Mouse (Mus musculus) lung, adult 18-20 months (tissue): ENCODE measurements around the gene Smarca5.

Source experiments
- DNase-seq, 2 experiments: peaks; one replicate each; pipeline ENCODE4 v3.0.0; 2022; ENCODE audit warnings: mixed read lengths in 2 of 2

Gene Smarca5

DNA sequence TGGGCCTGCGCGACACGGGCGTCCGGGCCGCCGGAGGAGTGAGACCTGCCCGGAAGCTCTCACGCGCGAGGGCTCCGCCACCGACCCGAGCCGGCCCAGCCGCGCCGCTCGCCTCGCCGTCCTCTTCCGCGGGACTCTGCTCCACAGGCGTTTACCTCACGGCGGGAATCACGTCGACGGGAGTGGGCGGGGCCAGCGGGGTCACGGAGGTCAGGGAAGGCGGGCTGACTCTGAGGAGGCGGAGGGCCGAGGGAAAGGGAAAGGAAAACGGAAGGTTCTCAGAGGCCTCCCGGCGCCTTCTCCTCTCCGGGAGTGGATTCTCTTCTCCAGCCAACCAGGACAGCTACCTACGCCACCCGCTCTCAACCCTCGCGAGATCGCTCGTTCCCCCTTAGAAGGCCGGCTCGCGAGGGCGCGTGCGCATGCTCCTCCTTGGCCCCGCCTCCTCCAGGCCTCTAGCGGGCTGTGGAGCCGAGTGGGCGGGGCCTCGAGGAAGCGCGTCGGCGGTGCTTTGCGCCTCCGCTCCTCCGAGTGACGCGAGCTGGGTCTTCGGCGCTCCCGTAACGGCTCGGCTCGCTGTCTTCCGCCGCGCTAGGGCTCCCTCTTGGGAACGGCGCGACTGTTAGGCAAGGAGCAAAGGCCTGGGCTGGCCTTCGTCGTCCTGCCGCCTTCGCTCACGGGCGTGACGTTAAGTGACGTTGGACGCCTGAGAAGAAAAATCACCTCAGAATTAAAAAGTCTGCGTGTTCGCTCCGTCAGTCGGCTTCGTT is at the start of gene Smarca5:
TSS of gene Smarca5 (minus strand) at position 343 of the 770 bp plus-strand sequence.
- peak; percentile 96 for DNase-seq

DNA sequence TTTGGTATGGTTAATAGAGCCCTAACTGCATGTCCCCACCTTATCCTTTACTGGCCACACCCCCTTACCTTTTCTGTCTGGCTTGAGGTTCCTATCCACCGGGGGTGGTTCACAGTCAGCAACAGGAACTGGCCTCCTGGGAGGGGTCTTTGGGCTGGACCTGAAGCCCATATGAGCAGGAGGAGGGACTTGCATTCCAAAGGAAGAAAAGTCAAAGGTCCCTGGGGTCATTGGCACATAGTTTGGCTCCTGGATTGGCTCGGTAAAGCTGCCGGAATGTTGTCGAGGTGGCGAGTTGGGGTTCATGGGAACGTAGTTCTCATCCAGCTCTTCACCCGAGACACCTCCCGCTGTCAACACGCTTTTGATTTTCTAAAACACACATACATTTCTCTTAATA is 45.3 kb upstream of the Smarca5 start:
- DNase-seq: no peak

DNA sequence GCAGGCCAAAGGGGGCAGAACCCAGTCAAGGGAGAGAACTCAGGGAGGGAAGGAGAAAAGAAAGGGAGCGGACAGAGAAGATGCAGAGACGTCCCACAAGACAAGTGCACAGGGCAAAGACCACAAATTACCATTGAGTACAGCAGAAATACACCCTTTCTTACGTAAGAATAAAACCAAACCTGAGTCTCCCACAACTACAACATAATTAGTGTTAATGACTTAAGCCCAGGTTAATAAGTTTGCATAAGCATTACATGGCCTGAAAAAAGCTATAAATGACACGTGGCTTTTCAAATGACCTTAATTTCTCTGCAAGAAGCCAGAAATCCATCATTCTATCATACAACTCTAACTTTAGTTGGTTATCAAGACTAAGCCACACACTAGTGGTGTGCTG is 44.0 kb upstream of the Smarca5 start:
- DNase-seq: no peak

DNA sequence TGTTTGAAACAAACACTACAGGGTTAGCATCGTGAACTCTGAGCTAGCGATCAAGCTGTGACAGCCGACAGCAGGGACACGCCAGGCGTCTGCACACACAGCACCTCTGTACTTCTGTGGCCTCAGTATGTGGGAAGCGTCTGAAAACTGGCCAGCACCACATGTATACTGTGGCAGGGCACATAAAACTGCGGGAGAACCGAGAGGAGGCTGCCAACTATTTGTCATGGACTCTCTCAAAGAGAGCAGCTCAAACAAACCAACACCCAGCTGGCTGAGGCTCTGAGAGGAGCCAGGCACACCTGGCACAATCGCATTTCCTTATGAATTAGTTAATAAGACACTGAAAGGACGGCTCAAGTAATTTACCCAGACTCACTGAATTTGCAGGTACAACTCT is 42.0 kb upstream of the Smarca5 start:
- DNase-seq: peak; percentile 59 to 72

DNA sequence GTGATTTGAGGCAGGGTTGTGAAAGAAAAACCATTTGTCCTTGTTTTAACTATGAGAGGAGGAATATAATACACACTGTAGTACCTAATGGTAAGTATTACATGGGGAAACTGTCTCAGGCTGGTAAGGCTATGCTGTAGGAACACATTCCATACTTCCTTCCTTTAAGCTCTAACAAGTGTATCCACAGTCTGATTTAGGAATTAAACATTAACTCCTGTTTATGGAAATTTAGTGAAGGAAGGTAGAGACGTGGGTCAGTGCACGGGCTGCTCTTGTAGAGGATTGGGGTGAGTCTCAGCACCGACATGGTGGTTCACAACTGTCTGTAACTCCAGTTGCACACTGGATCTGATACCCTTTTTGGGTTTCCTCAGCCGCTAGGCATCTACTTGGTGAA is 41.0 kb upstream of the Smarca5 start:
- DNase-seq: no peak

DNA sequence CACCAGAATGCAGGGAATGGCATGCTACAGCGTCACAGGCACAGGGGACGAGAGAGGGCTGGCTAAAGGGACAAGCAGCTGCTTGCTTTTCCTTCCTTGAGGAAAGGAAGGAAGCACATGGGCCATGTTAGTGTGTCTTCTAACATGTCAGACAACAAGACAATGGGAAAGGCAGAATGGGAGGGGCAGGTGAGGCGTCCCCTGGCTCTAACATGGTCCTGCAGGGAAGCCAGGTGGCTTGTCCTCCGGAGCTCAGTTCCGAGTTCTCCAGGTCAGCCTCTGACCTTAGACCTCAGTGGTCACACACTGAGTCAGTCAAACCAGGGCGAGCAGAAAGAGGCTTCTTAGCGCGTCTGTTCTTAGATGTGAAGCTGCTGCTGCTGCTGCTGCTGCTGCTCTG is 37.1 kb upstream of the Smarca5 start:
- DNase-seq: no peak

DNA sequence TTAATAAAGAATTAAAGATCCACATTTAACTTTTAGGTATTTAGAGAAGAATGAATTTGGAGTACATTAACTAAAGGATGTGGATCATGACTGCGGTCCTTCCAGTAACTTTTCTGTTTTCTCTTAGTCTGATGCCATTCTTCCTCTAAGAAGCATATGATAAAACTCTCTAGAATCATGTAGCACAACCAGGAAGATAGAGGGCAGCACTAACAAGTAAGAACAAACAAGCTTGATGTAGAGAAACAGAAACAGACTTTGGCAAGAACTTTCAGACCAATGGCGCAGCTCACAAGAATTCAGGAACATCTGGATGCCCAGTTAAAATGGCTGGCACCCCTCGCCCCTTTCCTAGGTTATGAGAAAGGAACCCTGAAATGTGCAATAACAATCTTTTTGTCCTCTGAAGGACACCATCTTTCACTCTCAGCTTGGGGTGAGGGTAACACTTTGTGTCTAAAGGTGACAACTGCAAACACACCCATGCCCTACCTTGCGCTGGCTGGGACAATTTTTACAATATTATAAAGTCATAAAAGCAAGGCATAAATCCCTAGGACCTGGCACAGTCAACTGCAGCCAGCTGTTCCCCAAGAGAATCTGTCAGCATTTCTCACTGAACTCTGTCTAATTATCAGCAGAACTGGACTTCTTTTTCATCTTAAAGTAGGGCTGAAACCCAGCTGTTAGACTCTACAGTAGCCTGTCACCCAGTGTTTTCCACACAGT is 33.6 kb upstream of the Smarca5 start:
- peak in 1 of 2 experiments; percentile 29 for DNase-seq

DNA sequence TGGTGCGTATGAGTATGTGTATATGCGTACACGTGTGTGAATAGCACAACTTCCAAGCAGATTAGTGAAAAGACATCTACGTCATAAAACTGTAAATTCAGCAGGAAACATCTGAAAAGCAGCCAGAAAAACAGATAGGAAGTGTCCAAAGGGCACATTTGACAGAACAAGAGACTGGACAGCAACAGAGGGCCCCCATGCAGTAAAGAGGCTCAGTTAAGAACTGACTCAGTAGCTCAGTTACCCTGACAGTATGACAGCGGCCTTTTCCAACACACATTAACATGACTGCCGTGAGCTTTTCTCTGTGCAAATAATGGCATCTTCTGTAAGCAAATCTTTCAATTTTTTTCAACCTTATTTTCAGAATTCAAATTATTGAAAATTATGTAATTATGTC is 29.2 kb upstream of the Smarca5 start:
- DNase-seq: no peak

DNA sequence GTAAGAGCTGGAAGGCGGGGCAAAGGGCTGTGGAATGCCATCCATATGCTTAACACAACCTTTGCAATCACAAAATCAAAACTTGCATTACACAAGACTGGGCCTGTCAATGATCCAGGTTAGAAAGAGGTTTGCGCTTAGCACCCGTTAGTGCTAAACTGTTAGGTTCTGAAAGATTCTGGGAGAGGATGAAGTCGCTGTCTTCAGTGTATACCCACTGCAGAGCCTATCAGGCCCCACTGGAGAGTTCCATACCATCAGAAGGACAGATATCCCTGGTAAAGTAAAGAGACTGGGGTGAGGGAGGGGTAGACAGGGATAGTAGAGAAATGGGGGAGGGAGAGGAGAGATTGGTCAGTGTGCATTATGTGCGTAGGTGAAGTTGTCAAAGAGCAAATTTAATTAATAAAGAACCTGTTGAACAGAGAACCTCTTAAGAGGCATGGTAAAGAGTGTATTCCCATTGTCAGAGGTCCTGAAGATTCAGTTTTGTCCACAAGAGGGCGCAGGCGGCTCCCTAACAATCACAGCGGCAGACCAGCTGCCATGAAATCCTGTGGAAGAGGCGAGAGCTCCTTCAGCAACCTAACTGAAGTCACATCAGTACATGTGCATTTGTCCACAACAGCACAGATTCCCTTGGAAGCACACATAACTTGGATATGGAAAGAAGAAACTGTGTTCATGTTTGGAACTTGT is 13.9 kb upstream of the Smarca5 start:
- peak; percentile 72 to 79 for DNase-seq

DNA sequence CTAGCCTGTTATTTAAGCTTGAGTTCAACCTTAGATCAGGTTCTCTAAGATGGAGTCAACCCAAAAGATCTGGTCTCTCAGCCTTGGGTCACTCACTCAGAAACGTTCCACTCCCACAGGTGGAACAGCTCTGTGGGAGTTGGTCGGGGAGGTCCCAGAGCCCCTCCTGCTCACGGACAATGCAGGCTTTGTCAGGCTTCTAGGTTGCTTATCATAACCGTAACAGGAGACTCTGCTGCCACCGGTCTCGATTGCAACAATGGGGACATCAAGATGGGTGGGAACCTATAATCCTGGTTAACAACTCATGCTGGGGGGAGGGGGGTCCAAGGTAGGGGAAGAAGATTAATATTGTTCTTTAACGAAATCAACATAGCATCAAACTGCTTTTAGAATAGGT is 13.1 kb upstream of the Smarca5 start:
- DNase-seq: no peak

DNA sequence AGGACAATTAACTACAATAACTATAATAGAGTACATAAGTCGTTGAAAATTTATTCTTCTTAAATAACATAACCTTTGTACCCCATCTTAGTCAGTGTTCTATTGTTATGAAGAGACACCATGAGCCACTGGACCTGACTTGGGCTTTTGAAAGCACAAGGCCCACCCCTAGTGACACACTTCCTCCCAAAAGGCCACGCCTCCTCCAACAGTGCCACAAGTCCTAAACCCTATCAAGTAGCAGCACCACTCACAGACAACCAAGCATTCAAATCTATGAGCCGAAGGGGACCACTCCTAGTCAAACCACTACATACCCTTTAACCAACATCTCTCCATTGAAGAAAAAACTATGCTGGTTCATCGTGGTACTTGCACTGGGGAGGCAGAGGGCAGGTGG is 9.8 kb upstream of the Smarca5 start:
- no peak for DNase-seq

DNA sequence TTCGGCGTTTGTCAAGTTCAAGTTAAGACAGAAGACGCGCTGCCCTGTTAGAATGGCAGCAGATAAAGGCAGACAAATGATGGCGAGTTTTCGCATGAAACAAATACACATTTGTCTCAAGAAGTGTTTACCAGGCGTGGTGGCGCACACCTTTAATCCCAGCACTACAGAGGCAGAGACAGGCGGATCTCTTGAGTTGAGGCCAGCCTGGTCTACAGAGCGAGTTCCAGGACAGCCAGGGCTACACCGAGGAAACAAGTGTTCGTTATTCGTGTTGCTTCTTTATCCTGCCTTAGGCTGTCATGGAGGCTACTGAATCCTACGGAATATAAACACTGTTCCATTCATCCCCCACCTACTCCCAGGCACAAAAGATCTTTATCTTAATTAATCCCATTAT is 635 bp upstream of the Smarca5 start:
- no peak for DNase-seq

DNA sequence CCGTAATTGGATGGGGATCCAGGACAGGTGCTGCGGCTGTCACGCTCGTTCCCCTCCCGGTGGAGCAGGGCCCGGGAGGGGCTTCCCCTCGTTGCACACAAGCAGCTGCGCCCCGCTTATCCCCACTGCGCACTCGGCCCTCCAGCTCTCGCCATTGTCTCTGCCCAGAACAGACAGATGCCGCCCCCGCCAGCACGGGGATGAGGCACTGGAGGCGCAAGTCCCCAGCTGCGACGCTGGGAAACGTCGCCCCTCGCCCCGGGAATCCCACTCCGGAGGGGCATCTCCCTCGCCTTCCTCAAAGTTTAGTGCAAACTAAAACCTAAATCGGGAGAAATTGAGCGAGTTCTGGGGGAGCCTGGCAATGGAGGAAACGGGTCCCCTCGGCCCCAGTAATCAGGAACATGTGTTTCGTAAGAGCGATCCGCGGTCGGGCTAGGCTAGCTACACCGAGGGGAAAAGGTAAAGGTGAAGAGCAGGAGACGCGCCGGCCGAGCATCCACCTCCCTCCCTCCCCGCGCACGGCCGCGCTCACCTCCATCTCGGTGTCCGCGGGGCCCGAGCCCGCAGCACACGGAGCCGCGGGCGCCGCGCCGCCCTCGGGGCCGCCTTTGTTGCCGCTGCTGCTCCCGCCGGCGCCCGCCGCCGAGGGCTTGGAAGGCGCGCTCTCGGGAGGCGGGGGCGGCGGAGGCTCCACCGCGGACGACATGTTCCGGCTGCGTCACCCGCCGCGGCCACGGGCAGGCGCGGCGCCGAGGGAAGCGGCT is 726 bp downstream of the Smarca5 start:
- peak; percentile 26 to 30 for DNase-seq

DNA sequence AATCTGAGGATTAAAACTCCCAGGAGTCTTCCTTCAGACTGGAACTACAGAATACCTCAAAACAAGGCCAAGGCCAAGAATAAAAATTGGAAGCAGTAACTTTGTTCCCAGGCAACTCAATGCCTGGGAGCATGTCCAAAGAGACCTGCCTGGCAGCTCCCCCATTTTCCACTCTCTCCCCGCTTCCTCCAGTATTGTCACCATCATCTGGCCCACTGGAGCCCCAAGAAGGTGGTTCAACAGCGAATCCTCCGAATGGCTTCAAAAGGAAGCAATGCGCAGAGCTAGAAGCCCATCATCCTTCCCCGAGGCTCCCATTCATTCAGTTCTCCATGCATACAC is 1.3 kb downstream of the Smarca5 start:
- DNase-seq: peak in 1 of 2 experiments; percentile 15

DNA sequence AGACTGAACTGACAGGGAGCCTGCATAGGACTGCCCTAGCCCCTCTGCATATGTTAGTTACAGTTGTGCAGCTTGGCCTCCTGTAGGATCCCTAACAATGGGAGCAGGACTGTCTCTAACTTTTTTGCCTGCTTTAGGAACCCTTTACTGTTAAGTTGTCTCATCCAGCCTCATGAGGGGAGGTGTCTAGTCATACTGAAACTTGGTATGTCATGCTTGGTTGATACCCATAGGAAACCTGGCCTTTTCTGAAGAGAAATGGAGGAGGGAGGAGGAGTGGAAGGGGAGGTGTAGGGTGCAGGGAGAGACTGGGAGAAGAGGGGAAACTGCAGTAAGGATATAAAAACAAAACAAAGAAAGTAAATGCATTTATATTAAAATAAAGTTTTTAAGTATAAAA is 7.0 kb downstream of the Smarca5 start:
- DNase-seq: no peak

DNA sequence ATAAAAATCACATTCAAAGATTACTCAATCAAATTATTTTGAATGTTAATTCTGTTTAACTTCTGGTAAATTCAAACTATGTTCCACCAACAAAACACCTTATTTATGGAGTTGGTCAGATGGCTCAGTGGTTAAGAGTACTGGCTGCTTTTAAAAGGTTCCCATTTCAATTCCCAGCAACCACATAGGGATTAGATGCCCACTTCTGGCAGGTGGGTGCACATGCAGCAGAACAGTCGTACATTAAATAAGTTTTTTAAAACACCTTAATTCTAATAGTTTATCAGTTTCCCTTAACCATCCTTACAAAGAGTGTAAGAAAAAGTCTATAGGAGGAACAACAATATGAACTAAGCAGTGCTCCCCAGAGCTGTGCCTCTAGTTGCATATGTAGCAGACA is 24.8 kb downstream of the Smarca5 start:
- DNase-seq: no peak

DNA sequence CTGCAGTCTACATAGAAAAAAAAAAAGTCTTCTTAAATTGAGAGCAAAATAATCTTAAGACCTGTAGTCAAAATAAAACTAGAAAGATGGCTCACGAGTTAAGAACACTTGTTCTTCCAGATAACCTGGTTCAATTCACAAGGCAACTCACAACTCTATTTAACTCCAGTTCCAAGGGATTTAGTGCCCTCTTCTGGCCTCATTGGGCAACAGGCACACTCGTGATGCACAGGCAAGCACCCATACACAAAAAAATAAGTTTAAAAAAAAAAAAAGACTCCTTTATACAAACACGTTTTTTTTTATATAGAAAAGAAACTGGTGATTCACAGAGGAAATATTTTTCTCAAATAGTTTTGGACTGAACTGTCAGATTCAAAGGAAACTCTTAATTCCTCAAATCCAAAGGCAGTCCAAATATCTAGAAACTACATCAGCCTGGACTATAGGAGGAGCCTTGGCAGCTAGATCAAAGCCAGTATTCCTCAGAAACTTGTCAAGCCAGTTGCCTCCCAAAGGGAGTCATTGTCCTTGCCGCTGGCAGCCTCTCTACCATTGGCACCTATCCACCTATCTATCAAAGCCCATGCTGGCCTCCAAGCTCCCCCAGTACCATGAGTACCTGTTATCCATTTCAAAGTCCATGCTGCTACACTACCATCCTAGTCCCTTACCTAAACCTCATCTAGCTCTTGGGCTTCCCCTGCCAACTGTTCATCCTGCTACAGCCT is 28.5 kb downstream of the Smarca5 start:
- DNase-seq: no peak

DNA sequence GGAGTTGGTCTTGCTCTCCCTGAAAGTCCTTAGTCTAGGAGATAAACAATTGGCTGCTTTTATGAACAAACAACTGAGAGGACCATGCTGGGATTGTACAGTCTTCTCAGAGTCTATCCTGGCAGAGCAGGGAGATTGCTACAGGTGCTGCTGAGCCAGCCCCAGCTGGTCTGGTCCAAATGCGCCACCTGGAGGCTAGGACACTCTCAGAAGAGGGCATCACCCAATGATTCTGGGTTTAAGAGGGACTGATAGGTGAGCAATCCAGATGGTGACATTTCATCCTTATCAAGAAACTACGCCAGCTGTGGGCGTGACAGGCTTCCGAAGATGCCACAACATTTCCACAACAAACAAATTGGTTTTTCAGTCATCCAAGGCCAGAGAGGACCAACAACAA is 51.2 kb downstream of the Smarca5 start:
- DNase-seq: peak; percentile 32 to 52

DNA sequence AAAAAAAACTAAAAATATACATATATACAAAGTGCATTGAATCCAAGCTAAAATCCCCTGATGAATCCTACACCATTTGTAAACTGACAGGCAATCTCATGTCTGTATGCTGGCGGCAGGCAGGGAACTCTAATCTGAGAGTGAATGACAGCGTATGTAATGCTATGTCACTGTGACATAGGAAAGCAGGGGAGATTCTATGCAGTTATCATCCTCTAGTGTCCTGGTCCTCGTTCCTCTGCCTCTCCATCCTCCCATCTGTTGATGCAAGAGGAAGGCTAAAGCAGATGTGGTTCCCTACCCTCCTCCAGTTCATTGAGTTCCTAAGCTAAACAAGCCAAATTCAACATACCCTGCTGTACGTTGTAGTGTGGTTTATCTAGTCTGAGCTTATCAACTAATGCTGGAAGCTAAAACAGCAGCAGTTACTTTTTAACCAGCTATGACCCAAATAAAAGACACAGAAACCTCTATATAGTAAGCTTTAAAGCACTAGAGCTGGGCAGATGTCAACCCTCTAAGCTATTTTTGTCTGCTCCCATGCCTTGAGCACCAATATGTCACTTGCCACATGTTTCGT is 55.5 kb downstream of the Smarca5 start:
- no peak for DNase-seq

DNA sequence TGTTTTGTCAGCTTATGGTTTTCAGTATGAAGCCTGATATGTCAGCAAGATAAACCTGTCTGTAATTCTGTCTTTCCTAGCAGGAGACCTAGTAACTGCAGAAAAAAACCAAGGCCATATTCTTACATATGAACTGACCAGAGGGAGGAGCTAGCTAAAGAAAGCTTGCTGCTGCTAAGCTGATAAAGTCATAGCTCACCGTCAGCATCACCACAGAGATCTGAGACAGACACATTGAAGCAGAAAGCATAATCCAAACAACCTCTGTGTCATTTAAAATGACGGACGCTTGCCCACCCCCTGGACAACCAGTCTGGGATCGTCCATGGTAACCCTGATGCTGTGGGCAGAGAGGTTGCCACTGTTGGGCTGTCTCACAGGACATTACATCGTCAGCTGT is 56.7 kb downstream of the Smarca5 start:
- DNase-seq: no peak

DNA sequence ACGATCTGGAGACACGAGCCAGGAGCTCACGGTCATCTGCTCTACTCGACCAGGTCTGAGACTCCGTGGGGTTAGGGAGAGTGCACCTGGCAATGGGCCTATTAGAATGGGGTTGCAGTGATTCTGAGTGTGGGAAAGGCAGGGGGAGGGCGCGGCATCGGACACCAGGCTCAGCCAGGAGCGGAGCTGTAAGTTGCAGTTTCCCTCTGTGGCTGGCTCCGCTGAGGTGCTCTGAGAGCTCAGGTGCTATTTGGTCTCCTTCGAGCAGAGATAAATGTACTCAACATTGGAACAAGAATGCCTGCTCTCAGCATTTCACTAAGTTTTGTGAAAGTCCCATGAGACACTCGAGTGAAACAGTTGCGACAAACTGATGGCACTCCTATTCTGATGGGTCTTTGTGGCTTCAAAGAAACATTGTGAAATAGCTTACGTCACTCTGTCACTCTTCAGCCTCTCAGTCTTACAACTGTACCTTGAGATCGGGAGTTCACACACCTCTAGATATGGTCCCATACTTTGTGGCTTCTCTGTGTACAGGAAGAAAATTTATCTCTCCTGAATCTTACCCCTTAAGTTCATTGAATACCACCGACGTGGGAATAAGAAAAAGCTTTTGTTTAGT is 69.9 kb downstream of the Smarca5 start:
- peak in 1 of 2 experiments; percentile 2 for DNase-seq

DNA sequence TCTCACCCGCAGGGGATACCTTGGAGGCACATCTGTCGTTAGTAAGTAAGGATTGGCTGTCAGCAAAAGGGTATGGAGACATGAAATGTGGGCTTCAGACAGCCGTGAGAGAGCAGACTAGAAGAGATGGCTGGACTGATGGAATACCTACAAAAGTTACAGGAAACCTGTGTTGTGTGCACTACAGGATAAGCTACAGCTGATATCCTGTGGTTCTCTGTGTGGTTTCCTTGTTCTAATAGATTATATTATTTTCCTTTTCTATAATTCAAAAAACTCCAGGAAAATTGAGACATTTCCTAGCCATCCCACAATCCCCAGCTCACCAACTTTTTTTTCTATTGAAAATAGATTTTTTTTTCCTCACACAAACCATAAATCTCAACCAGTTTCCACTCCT is 75.8 kb downstream of the Smarca5 start:
- DNase-seq: no peak
